Mouse (Mus musculus): ENCODE measurements around the gene Dnmt3b. TPM values are rescaled to one million over a fixed set of nuclear protein-coding genes. Genes with fewer than 3 reads are reported as not detected.
"Not testable (repeated sequence)": the region's sequence is repeated elsewhere in the genome, so short reads cannot be mapped to it uniquely, and the experiment has no call there.

Gene Dnmt3b
- polyA plus RNA-seq, 1 experiment from 2014 or later, result 8.6 TPM

GRCm38 (mm10) chr2:153642496-153642895, 6.8 kb upstream of the Dnmt3b start:
- ATAC-seq (ENCODE audit: low read depth) (no peak), DNase-seq (no peak)
- 25% methylated on average over 3 of the region's 3 CpGs for WGBS (ENCODE audit: insufficient replicate concordance)
- Histone ChIP-seq H3K27me3 (no peaks in the 10 kb centered on the region), H3K4me2 (no peak overlapping the region), H3K27ac (no peak overlapping the region), H3K4me1 (replicated peaks) (peaks cover 5% of the 10 kb centered on the region; the same call in 1 of the 2 replicates), H3K36me3 (no peaks in the 10 kb centered on the region), H3K4me3 (replicated peaks) (no peak overlapping the region), H3K9ac (no peak overlapping the region), H3K9me3 (replicated peaks) (no peaks in the 10 kb centered on the region)

GRCm38 (mm10) chr2:153642999-153643398, 6.3 kb upstream of the Dnmt3b start:
- ATAC-seq (ENCODE audit: low read depth) (no peak), DNase-seq (no peak)
- no peak overlapping the region for H3K9ac ChIP-seq
- WGBS (ENCODE audit: insufficient replicate concordance), result 60% methylated on average over 6 of the region's 6 CpGs
- H3K4me1 ChIP-seq (replicated peaks), result peaks cover 5% of the 10 kb centered on the region; the same call in 1 of the 2 replicates
- 0 out of 2 replicates have a peak, but pooled peaks cover 1% of the 10 kb centered on the region for H3K27me3 ChIP-seq
- H3K4me3 ChIP-seq (replicated peaks), result no peak overlapping the region
- H3K36me3 ChIP-seq, result no peaks in the 10 kb centered on the region
- no peak overlapping the region for H3K4me2 ChIP-seq
- H3K27ac ChIP-seq, result no peak overlapping the region
- no peaks in the 10 kb centered on the region for H3K9me3 ChIP-seq (replicated peaks)

DNA sequence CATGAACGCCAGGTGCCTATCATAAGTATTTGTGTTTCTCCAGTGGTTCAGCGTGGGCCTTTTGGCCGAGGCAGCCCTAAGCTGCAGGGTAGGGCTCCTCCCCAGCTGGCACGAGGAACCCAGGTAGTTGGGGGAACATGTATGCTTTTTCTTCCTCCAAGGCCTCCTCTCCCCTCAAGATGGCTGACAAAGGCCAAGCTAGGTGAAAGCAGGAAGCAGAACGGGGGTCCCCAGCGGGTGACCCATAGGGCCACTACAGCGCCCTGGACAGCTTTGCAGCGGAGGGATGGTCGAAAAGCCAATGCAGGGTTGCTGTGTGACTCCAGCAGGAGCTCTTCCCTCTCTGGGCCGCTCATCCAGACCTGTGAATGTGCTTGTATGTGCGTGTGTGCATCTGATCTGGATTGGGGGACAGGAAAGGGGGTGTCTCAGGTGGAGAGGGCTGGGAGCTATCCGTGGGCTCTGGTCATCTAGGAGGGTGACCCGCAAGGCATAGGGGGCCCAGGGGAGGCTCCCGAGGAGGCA, 415 bp upstream of the Dnmt3b start:
- Histone ChIP-seq H3K4me1 (replicated peaks) (peaks cover 29% of the 10 kb centered on the region), H3K9me3 (replicated peaks) (no peaks in the 10 kb centered on the region), H3K9ac (peak overlapping the region; percentile 73), H3K4me3 (replicated peaks) (peak overlapping the region; percentile 72), H3K27ac (no peak overlapping the region), H3K4me2 (peak overlapping the region; percentile 92), H3K36me3 (no peaks in the 10 kb centered on the region), H3K27me3 (peaks cover 34% of the 10 kb centered on the region)
- ATAC-seq (ENCODE audit: low read depth) (peak; percentile 37), DNase-seq (no peak)
- WGBS (ENCODE audit: insufficient replicate concordance), result 24% methylated on average over 14 of the region's 14 CpGs

DNA sequence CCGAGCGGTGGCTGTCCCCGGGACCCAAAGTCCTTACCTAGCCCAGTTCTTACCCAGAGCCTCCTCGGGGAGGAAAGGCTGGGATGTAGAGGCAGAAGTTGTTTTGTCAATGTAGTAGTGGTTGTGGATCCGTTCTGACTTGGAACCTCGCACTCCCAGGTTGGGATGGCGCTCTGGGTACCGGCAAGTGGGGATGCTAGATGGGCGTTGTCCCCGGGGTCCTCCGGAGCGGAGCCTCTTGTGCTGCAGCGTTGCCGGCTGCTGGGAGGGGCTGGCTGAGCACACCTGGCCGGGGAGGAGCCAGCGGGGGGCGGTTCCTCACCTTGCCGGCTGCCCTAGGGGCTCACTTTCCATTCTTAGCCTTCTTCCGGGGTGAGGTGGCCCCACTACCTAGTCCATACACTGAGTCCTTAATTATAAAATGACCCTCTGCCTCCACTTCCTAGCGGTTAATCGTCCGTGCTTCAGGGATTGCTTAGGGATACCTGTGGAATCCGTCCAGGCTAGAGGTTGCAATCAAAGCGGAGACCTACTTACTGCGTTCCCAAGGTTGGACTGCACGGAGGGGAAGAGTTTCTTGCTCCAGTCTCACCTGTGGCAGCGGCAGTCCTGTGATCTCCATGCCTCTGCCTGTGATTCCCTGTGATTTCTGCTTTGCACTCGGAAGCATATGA, 901 bp downstream of the Dnmt3b start:
- Histone ChIP-seq H3K4me3 (replicated peaks) (peak overlapping the region; percentile 72), H3K36me3 (no peaks in the 10 kb centered on the region), H3K4me2 (peak overlapping the region; percentile 92), H3K9ac (peak overlapping the region; percentile 73), H3K4me1 (replicated peaks) (peaks cover 29% of the 10 kb centered on the region), H3K27me3 (peaks cover 34% of the 10 kb centered on the region), H3K9me3 (replicated peaks) (no peaks in the 10 kb centered on the region), H3K27ac (no peak overlapping the region)
- ATAC-seq (ENCODE audit: low read depth), result peak; percentile 33
- no peak for DNase-seq
- WGBS (ENCODE audit: insufficient replicate concordance), result 3% methylated on average over 28 of the region's 28 CpGs

GRCm38 (mm10) chr2:153651681-153652080, 2.4 kb downstream of the Dnmt3b start:
- no peak overlapping the region for H3K27ac ChIP-seq

DNA sequence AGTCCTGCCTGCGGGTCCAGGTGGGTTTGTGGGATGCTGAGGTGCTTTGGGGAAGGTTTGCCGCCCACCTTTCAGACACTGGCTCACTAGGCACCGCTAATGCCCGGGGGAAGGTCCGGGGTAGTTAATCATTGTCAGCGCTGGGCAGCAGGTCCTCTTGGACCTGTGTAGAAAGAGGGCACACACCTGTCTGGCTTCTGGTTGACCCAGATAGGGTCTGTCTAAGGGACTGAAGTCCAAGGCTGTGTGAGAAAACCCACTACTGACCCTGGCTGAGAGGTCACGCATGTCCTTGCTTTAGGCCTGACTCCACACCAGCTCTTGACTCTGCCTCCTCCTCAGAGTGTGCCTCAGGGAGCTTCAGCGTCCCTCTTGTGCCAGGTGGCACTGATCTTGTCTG, 8.4 kb downstream of the Dnmt3b start:
- H3K36me3 ChIP-seq; H3K9me3 ChIP-seq (replicated peaks); H3K4me3 ChIP-seq (replicated peaks); H3K27me3 ChIP-seq; H3K27ac ChIP-seq; H3K4me1 ChIP-seq (replicated peaks); H3K9ac ChIP-seq; H3K4me2 ChIP-seq; DNase-seq: not testable (repeated sequence)
- WGBS (ENCODE audit: insufficient replicate concordance), result 69% methylated on average over 8 of the region's 8 CpGs
- peak; percentile 39; the same call in 1 of the 2 replicates for ATAC-seq (ENCODE audit: low read depth)

More at GRCm38 (mm10) chr2:153651681-153652080, 2.4 kb downstream of the Dnmt3b start:
- ATAC-seq (ENCODE audit: low read depth) (no peak), DNase-seq (no peak)
- Histone ChIP-seq H3K4me3 (replicated peaks) (no peak overlapping the region), H3K36me3 (no peaks in the 10 kb centered on the region), H3K4me2 (no peak overlapping the region), H3K4me1 (replicated peaks) (peaks cover 29% of the 10 kb centered on the region), H3K9me3 (replicated peaks) (no peaks in the 10 kb centered on the region), H3K9ac (no peak overlapping the region), H3K27me3 (peaks cover 34% of the 10 kb centered on the region)
- 59% methylated on average over 3 of the region's 3 CpGs for WGBS (ENCODE audit: insufficient replicate concordance)

DNA sequence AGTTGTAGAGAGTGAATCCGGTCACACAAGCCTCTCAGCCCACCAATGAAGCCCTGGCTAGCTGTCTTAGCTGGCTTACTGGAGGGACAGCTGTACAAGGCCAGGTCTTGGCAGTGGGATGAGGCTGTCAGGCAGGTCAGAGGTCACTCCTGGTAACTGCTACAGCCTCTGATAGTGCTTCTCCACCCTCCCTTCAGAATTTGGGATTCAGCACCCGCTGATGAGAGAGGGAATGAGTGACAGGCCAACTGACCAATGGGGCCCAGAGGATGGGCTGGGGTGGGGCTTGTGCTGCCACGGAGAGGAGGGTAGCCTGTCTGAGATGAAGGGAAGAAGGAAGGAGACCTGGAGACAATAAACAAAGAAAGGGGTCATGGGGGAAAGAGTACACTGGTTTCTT, 11.4 kb downstream of the Dnmt3b start:
- Histone ChIP-seq H3K4me2 (no peak overlapping the region), H3K36me3 (0 out of 2 replicates have a peak, but pooled peaks cover 11% of the 10 kb centered on the region), H3K4me1 (replicated peaks) (0 out of 2 replicates have a peak, but pooled peaks cover 3% of the 10 kb centered on the region), H3K27me3 (no peaks in the 10 kb centered on the region), H3K9ac (no peak overlapping the region), H3K4me3 (replicated peaks) (no peak overlapping the region), H3K9me3 (replicated peaks) (no peaks in the 10 kb centered on the region), H3K27ac (no peak overlapping the region)
- ATAC-seq (ENCODE audit: low read depth), result no peak
- 46% methylated on average over 3 of the region's 3 CpGs for WGBS (ENCODE audit: insufficient replicate concordance)
- DNase-seq, result no peak

DNA sequence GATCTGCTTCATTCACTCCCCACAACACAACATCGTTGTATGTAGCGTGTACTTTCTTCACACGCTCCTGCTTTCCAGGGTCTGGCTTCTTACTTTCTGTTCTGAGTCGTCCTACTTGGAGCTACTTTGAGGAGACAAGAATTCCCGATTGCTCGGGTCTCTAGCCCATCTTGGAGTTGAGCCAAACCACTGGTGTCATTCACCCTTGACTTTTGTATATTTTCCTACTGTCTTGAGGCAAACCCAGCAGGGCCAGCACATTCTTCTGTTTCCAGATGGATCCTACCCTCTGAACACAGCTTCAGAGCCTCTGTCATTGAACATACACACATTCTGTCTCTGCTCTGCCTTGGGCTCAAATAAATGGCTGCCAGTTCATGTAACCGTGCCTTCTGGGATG, 16.2 kb downstream of the Dnmt3b start:
- Histone ChIP-seq H3K36me3 (0 out of 2 replicates have a peak, but pooled peaks cover 11% of the 10 kb centered on the region), H3K9me3 (replicated peaks) (no peaks in the 10 kb centered on the region), H3K27me3 (no peaks in the 10 kb centered on the region), H3K9ac (no peak overlapping the region), H3K4me1 (replicated peaks) (no peaks in the 10 kb centered on the region), H3K4me2 (no peak overlapping the region), H3K4me3 (replicated peaks) (no peak overlapping the region), H3K27ac (no peak overlapping the region)
- ATAC-seq (ENCODE audit: low read depth) (no peak), DNase-seq (no peak)
- WGBS (ENCODE audit: insufficient replicate concordance), result 84% methylated on average over 7 of the region's 7 CpGs

GRCm38 (mm10) chr2:153668754-153669376, 19.6 kb downstream of the Dnmt3b start:
- 61% methylated on average over 7 of the region's 7 CpGs for WGBS (ENCODE audit: insufficient replicate concordance)
- ATAC-seq (ENCODE audit: low read depth) (no peak), DNase-seq (no peak)
- Histone ChIP-seq H3K36me3 (no peaks in the 10 kb centered on the region), H3K4me2 (no peak overlapping the region), H3K9ac (no peak overlapping the region), H3K27me3 (no peaks in the 10 kb centered on the region), H3K4me1 (replicated peaks) (no peaks in the 10 kb centered on the region), H3K9me3 (replicated peaks) (no peaks in the 10 kb centered on the region), H3K27ac (no peak overlapping the region), H3K4me3 (replicated peaks) (no peak overlapping the region)

DNA sequence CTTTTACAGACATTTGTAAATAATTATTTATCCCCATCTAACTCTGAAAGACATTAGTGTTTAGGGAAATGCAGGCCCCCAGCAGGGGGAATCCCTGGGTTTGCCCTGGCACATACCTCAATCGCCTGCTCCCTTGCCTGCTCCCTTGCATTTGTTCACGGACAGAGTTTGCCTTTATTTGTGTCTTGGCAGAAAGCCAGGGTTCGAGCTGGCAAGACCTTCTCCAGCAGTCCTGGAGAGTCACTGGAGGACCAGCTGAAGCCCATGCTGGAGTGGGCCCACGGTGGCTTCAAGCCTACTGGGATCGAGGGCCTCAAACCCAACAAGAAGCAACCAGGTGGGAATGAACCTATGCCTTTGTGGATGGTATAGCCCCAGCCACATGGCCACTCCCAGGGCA, 20.9 kb downstream of the Dnmt3b start:
- Histone ChIP-seq H3K27ac (no peak overlapping the region), H3K4me2 (no peak overlapping the region), H3K4me1 (replicated peaks) (no peaks in the 10 kb centered on the region), H3K9ac (no peak overlapping the region), H3K9me3 (replicated peaks) (no peaks in the 10 kb centered on the region), H3K36me3 (no peaks in the 10 kb centered on the region; the same call in 1 of the 2 replicates), H3K4me3 (replicated peaks) (no peak overlapping the region), H3K27me3 (no peaks in the 10 kb centered on the region)
- ATAC-seq (ENCODE audit: low read depth) (no peak), DNase-seq (no peak)
- 75% methylated on average over 5 of the region's 5 CpGs for WGBS (ENCODE audit: insufficient replicate concordance)

GRCm38 (mm10) chr2:153672619-153673018, 23.4 kb downstream of the Dnmt3b start:
- DNase-seq (no peak), ATAC-seq (ENCODE audit: low read depth) (no peak)
- H3K4me3 ChIP-seq (replicated peaks), result no peak overlapping the region
- no peak overlapping the region for H3K4me2 ChIP-seq
- H3K27ac ChIP-seq, result no peak overlapping the region
- no peaks in the 10 kb centered on the region for H3K9me3 ChIP-seq (replicated peaks)
- H3K27me3 ChIP-seq, result no peaks in the 10 kb centered on the region
- 65% methylated on average over 2 of the region's 2 CpGs for WGBS (ENCODE audit: insufficient replicate concordance)
- H3K36me3 ChIP-seq, result no peaks in the 10 kb centered on the region; the same call in 1 of the 2 replicates
- H3K9ac ChIP-seq, result no peak overlapping the region
- peaks cover 12% of the 10 kb centered on the region; the same call in 1 of the 2 replicates for H3K4me1 ChIP-seq (replicated peaks)

All from liver, embryonic 13.5 days (tissue).